Mouse (Mus musculus) left cerebral cortex, adult 8-10 months (tissue): Measurements from ENCODE around the gene Myof. TPM values are rescaled to one million over a fixed set of nuclear protein-coding genes. Genes with fewer than 3 reads are reported as not detected.

Experiments used
- DNase-seq, 2 experiments: peaks; one replicate each; pipeline ENCODE4 v3.0.0; 2022; ENCODE audit warnings: low spot score in 2 of 2
- total RNA-seq, 4 experiments: library from RNA; stranded (reverse); gene quantifications; 2 replicates each; pipeline ENCODE4 v1.2.4; 2022

The Myof gene
- total RNA-seq, 4 experiments from 2014 or later, result 5.8 to 7.4 (median 6.1) TPM

DNA sequence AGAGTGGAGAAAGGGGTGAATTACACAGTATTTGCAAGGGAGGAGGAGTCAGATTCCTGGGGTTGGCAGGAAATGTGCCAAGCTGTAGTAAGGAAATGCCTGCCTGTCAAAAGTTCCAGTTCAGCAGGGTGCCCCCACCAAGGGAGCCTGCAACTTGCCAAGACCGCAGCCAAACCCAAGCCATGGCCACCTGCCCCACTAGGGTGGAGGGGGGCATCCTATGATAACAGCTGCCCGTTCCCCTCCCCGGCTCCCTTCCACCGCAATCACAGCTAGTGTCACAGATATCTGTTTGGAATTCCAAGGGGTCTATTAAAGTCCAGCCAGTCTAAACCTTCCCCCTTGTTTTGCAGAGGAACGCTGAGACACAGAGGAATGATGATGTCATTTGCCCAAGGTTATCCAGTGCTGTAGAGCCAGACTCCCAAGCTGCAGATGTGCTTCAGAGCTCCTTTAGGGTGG, 1.1 kb downstream of the Myof start:
- DNase-seq, result no peak

DNA sequence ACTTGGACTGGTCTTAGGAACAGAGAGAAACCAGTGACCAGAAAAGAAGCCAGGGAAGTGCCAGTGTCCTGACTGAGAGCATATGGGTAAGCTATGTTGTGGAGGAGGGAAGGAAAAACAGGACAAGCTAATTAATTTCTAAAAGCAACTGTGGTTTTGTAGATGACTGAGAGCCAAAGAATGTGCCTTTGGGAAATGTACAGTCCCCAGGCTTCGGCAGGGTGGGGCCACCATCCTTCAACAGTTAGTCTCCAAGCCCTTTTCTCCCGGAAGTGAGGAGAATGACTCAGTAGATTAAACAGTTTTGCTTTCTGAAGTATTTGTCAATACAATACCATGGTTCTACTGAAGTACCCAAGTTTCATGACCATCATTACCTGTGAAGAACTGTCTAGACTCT, 5.1 kb downstream of the Myof start:
- no peak for DNase-seq

GRCm38 (mm10) chr19:38035766-38036165, 7.6 kb downstream of the Myof start:
- DNase-seq, result no peak

DNA sequence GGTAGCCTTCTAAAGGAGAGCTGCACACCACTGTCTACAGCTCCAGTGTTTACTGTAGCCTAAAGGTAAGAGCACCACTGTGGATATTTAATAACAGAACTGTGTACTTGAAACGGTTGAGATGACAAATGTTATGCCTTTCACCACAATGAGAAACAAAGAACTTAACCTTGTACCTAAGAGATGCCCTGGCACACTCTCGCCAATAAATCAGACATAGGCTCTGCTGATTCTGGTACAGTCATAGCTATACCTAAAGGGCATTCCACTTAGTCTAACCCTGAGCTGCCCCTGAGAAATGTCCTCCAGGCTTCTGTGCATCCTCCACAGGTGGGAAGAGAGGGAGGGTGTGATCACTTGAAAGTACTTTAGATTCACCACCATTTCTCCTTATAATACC, 8.7 kb downstream of the Myof start:
- no peak for DNase-seq

GRCm38 (mm10) chr19:38033735-38034057, 9.7 kb downstream of the Myof start:
- no peak for DNase-seq

DNA sequence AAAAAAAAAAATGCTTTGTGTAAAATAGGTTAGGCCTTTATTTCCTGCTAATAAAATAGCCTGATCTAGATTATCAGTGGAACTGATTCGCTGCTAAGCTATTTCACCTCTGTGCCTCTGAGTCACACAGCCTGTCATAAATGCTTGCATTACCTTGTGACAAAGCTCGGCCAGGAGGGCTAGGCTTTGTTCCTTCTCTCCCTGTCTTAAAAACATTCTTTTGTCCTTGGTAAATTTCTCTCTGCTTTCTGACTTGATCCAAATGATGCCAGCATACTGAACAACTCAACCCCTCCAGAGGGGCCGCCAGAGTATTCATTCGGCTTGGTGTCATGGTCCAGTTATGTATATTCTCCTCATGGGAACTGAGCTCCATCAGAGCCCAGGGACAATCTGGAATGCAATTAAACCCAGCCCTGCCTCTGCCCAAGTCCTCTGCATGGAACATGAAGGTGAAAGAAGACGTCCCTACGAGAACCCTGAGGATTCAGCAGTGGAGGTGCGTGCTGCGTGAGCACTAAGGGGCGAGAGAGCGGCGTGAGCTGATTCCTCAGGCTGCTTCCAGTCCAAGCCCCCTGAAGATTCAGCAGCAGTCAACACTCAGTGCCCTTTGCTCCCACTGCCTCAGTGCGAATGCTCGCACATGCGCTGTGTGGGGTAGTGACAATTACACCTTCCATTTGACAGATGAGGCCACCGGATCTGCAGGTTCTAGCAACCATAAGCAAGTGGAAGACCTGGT, 10.2 kb downstream of the Myof start:
- DNase-seq, result no peak

- DNase-seq, result no peak
Measured at GRCm38 (mm10) chr19:38031144-38031543, 12.2 kb downstream of the Myof start.

DNA sequence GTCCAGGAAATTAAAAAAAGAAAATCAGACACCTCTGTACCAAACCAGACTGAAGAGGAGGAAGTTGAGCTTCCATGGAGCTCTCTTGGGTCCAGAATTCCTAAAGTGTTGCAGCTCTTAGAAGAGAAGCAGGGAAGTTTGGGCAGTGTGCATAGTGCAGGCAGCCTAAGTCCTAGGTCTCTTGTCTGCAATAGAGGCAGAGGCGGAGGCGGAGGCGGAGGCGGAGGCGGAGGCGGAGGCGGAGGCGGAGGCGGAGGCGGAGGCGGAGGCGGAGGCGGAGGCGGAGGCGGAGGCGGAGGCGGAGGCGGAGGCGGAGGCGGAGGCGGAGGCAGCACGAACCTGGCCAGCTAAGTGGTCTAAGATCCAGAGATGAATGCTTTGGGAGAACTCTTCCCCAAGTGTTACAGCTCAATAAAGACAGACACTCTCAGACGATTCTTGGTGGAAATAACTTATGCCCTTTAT, 12.7 kb downstream of the Myof start:
- DNase-seq, result no peak

GRCm38 (mm10) chr19:38029871-38030270, 13.5 kb downstream of the Myof start:
- DNase-seq, result no peak

GRCm38 (mm10) chr19:38029292-38029691, 14.1 kb downstream of the Myof start:
- no peak for DNase-seq

- DNase-seq, result no peak
Measured at GRCm38 (mm10) chr19:38027881-38028521, 15.4 kb downstream of the Myof start.

DNA sequence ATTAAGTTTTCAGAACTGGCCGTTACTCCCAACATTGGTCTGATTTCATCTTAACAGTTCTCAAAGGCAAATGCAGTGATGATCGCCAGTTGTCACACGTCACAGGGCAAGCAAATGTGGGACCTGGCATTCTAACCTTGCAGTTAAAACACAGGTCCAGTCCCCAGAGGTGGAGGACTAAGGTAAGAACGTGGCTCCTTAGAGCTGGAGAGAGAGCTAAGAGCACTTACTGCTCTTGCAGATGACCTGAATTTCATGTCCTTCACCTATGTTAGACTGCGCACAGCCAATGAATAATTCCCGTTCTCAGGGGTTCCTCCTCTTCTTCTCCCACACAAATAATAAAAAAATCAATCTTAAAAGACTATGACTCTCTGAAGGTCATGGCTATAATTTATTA, 16.0 kb downstream of the Myof start:
- no peak for DNase-seq

GRCm38 (mm10) chr19:38026211-38026624, 17.2 kb downstream of the Myof start:
- DNase-seq, result no peak

- DNase-seq, result no peak
Measured at GRCm38 (mm10) chr19:38025254-38026041, 17.9 kb downstream of the Myof start.

GRCm38 (mm10) chr19:38023603-38024002, 19.8 kb downstream of the Myof start:
- no peak for DNase-seq

GRCm38 (mm10) chr19:38022710-38023109, 20.7 kb downstream of the Myof start:
- DNase-seq, result no peak

DNA sequence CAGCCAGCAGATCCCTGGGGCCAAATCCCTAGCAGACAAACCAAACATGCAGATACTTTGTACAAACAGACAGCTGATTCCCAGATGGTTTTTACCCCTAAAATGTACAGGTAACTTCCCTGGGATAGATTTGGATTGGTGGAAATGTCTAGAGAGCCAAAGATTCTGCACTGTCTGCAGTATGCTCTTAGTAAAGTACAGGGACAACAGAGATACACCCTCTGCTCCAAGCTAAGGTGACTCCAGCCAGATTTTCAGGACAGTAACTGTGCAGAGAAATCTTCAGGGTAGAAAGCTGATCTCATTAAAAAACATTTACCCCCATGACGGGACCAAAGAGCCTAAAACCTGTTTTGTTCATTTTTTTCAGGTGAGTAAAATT, 27.5 kb downstream of the Myof start:
- DNase-seq, result no peak

DNA sequence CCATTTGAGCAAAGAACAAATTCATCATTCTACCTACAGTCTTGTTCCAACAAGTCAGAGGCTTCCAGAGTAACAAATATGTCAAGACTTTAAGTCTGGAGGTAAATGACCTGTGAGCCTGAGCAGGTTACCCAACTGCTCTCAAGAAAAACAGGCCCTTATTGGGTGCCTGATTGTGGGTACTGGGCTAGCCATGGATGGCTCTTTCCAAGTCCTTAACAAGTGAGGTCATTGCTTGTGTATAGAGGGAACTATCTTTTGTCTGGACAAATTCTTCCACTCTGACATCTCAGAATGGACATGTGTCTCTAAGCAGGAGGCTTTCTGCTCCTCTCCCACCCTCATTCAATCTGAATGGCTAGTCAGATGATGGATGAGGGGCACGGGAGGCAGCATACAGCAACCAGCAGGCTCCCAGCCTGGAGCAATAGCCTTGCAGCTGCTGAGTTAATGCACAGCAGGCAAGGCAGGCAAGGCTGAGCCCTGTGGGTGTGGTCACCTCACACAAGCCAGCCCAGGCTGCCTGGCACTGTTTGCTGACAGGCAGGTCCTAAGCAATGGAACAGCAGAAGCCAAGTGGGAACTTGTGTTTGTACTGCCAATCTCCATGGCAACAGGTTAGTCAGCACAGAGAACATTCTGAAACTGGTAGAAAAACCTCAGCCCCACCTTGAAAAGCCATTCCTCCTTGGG, 28.1 kb downstream of the Myof start:
- peak; percentile 7 to 80 for DNase-seq

DNA sequence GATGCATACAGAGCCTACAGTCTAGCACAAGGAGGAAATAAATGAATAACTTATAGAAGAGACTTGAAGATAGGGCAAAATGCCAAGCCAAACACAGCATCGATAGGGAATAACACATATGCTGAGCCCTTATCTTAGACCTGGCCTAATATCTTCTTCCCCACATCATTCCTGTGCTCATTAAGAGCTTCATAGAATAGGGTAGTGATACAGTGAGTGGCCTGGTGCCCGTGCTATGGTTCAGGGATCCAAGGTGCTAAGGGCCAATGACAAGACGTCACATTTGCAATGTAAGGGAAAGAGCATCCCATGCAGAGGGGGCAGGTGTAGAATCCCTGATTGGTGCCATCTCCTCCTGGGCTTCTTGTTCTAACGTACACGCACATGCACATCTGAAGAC, 28.9 kb downstream of the Myof start:
- no peak for DNase-seq

DNA sequence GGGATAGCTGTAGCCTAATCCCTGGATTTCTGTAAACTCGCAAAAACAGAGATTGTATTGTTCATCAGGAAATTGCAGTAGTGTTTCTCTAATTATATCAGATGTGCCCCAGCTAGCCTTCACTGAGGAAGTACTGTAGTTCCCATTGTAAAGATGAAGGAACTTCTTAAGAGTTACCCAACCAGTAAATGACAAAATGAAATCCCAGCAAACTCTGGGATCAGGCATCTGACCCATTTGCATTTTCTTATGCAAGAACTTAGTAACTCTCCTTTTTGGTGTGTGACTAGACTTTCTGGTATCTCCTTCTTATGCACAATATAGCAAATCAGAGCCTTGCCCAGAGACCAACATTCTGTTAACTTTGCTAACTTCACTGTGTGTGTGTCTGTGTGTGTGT, 32.0 kb downstream of the Myof start:
- DNase-seq, result no peak

DNA sequence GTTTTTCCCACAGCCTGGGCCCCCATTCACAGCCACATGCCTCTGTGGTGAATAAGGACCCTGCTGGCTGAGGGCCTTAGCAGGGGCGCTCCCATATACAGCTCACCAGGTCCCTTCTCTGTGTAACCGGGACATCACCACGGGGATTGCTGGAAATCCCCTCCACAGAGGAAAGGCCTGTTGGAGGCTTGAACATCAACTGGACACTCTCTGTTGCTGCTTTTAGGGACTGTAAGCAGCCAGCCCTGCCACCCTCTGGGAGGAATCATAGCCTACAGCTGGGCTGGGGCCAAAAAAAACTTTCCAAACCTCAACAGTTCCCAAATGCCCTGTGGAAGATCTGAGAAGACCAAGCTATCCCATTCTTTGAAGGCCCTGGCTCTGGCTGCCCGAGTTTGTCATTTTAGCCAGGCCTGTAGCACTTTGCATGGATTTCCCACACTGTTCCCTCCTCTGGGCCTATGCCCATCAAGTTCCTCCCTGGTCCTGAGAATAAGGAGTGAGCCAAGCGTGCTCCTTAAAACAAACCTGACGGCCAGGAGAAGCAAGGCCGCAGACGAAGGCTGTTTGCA, 38.5 kb downstream of the Myof start:
- DNase-seq, result no peak
